Mouse (Mus musculus) hindbrain, embryonic 11.5 days (tissue): ENCODE results near the gene Gm49333. TPM values are rescaled to one million over a fixed set of nuclear protein-coding genes. Genes with fewer than 3 reads are reported as not detected.

Source experiments
- ATAC-seq: fragments of 200-750 bp; cut with Nextera tagmentation; 2 replicates; pipeline ENCODE4 v1.8.0; 2017; ENCODE audit warnings: mild to moderate bottlenecking, moderate TSS enrichment, moderate library complexity; ENCODE audit not compliant: low FRiP score
- DNase-seq: peaks from one replicate; pipeline ENCODE4 v3.0.0-alpha.2; 2015; ENCODE audit warnings: low spot score
- H3K27ac ChIP-seq: fragments of 300-500 bp; sonication (generic); 2 replicates; pipeline ENCODE4 v1.5.1; 2014; ENCODE audit warnings: mild to moderate bottlenecking, low read depth, low read length
- H3K27me3 ChIP-seq: fragments of 300-500 bp; sonication (generic); 2 replicates; pipeline ENCODE4 v1.6.1; 2014; ENCODE audit warnings: mild to moderate bottlenecking, low read length, moderate library complexity, mixed read lengths; ENCODE audit not compliant: control insufficient read depth, insufficient read depth
- H3K36me3 ChIP-seq: fragments of 300-500 bp; sonication (generic); 2 replicates; pipeline ENCODE4 v1.6.1; 2014; ENCODE audit warnings: mild to moderate bottlenecking, low read length, moderate library complexity, mixed read lengths; ENCODE audit not compliant: control insufficient read depth, insufficient read depth
- H3K4me1 ChIP-seq: fragments of 300-500 bp; sonication (generic); replicated peaks from 2 replicates; pipeline ENCODE4 v1.6.1; 2014; ENCODE audit warnings: low read length, mixed read lengths; ENCODE audit not compliant: control insufficient read depth, insufficient read depth
- H3K4me2 ChIP-seq: fragments of 300-500 bp; sonication (generic); replicated peaks from 2 replicates; pipeline ENCODE4 v1.6.1; 2014; ENCODE audit warnings: mild to moderate bottlenecking, low read depth, low read length
- H3K4me3 ChIP-seq: fragments of 300-500 bp; sonication (generic); 2 replicates; pipeline ENCODE4 v1.5.1; 2014; ENCODE audit warnings: low read depth, low read length
- H3K9ac ChIP-seq: fragments of 300-500 bp; sonication (generic); 2 replicates; pipeline ENCODE4 v1.6.1; 2014; ENCODE audit warnings: low read depth, low read length
- H3K9me3 ChIP-seq: fragments of 300-500 bp; sonication (generic); 2 replicates; pipeline ENCODE4 v1.6.1; 2016; ENCODE audit warnings: low read length; ENCODE audit not compliant: control insufficient read depth
- WGBS: fragments of 180-500 bp; shearing (Covaris S2); extraction: QIAGEN DNeasy Blood & Tissue Kit; methylation state at CpG from one replicate; pipeline ENCODE4 v1.1.7; 2014; 5-methylcytosine and 5-hydroxymethylcytosine counted together
- polyA plus RNA-seq: library from polyadenylated mRNA; unstranded; fragments of >200 nt; fragmentation: Nextera tagmentation; extraction: Ambion mirVana; gene quantifications from 2 replicates; pipeline ENCODE4 v1.2.1, GENCODE M21; 2014

Gene Gm49333
- polyA plus RNA-seq: not detected in 2 replicates

GRCm38 (mm10) chr16:20611357-20612227 is at the start of gene Gm49333, which contains the start of the genes Eef1akmt4 and Alg3:
Gene Gm49333, plus strand, starts transcription at chr16:20611610.
Gene Eef1akmt4, plus strand, starts transcription at chr16:20611593.
Gene Alg3, minus strand, starts transcription at chr16:20611735.
- H3K27me3 ChIP-seq: no peaks in the 10 kb centered on the region
- no peaks in the 10 kb centered on the region for H3K4me1 ChIP-seq
- DNase-seq (peak; percentile 91), ATAC-seq (peak; percentile 94)
- peak within 1 kb of the TSS; percentile 95 for H3K9ac ChIP-seq
- no peaks in the 10 kb centered on the region for H3K9me3 ChIP-seq
- peak within 1 kb of the TSS; percentile 80 for H3K4me3 ChIP-seq
- peaks cover 3% of the 10 kb centered on the region; the same call in 1 of the 2 replicates for H3K36me3 ChIP-seq
- WGBS: 3% methylated on average over 41 of the region's 41 CpGs
- peak within 1 kb of the TSS; percentile 82 for H3K27ac ChIP-seq
- peak within 1 kb of the TSS; percentile 73 for H3K4me2 ChIP-seq

DNA sequence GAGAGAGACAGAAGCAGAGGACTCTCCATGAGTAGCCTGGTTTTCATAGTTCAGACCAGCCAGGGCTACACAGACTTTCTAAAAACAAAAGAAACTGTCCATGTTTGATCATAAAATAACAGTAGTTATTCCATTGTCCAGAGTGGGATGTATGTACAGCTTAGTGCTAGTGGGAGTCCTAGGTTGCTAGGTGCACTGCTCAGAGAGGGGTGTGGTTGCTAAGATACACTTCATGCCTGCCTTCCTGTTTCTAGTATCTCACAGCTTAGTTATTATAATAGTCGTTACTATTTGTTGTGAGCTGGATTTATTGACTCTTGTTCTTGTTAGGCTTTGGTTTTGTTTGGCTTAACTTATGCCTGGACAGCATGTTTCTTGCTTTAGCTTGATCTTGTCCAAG is 46.3 kb upstream of the Gm49333 start:
- 73% methylated on average over 1 of the region's 1 CpGs for WGBS
- no peaks in the 10 kb centered on the region for H3K27me3 ChIP-seq
- no peak overlapping the region for H3K4me2 ChIP-seq
- no peaks in the 10 kb centered on the region for H3K4me1 ChIP-seq
- no peak for DNase-seq
- peaks cover 4% of the 10 kb centered on the region; the same call in 1 of the 2 replicates for H3K36me3 ChIP-seq
- no peak overlapping the region for H3K9ac ChIP-seq
- no peak overlapping the region for H3K27ac ChIP-seq
- H3K9me3 ChIP-seq: no peaks in the 10 kb centered on the region
- no peak for ATAC-seq
- no peak overlapping the region for H3K4me3 ChIP-seq

DNA sequence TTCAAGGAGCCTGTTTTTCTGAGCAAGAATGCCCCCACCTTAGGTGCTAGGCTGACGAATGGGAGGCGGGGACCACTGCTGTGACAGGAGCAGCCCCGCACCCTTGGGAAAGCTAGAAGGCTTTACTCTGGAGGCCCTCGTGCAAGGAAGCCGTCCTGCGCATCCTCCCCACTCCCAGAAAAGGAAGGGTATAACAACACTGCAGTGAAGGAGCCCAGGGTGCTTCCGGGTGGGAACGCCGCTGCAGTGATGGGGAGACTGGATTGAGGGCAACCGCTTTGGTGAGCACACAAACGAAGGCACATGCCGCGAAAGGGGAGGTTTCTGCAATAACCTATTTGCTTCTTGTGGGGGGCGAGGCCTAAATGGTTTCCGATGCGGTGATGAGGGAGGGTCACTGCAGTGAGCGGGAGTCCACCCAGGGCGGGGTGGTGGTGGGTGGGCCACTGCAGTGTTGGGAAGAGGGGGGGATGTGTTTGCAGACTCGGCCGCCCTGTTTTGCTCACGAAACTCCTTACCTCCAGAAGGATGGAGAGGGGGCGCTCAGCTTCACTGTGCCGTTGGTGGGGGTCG is 22.0 kb upstream of the Gm49333 start, which contains the start of gene Vwa5b2:
Gene Vwa5b2 (plus strand): TSS at position 106 of the 573 bp plus-strand sequence.
- peak within 1 kb of the TSS; percentile 40 for H3K9ac ChIP-seq
- H3K4me2 ChIP-seq: peak within 1 kb of the TSS; percentile 74
- H3K4me1 ChIP-seq: peaks cover 10% of the 10 kb centered on the region
- peak within 1 kb of the TSS; percentile 49 for H3K4me3 ChIP-seq
- WGBS: under 1% methylated on average over 22 of the region's 24 CpGs
- H3K9me3 ChIP-seq: no peaks in the 10 kb centered on the region
- H3K27ac ChIP-seq: no peak within 1 kb of the TSS
- peaks cover 50% of the 10 kb centered on the region for H3K27me3 ChIP-seq
- DNase-seq (peak; percentile 58), ATAC-seq (peak; percentile 40)
- no peaks in the 10 kb centered on the region for H3K36me3 ChIP-seq

DNA sequence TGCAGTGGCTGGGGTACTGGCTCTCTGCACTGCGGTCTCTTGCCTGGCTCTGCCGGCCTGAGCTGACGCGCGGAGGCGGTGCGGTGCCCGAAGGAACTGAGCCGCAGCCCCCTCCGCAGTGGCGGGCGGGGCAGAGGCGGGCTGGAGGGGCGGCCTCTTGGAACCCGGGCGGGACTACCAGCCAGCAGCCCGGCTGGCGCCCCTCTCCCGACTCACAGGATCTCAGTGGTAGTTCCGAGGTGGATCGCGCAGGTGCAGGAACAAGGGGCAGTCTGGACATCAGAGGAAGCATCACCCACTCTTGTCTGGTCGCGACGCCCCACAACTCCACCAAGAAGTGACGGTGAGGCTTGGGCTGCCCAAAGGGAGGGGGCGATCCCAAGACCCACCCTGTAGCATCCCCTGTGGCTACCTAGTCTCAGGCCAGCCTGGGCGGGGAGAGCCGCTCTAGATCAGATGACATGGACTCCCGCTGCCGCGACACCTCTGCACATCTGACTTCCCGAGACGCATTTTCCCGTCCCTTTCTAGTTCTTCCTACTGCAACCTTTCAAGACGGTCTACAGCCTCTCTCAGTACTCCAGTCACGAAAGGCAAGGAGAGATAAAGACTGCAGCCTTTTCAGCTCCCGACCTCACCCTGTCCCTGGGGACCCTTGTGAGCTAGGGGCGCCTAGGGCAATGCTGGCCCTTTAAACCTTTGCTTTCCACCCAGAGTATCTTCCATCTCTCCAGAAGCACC is 21.3 kb upstream of the Gm49333 start:
- Histone ChIP-seq H3K4me3 (peak overlapping the region; percentile 49), H3K27me3 (peaks cover 50% of the 10 kb centered on the region), H3K9me3 (no peaks in the 10 kb centered on the region), H3K9ac (peak overlapping the region; percentile 40; the same call in 1 of the 2 replicates), H3K4me2 (peak overlapping the region; percentile 74), H3K4me1 (peaks cover 10% of the 10 kb centered on the region), H3K36me3 (no peaks in the 10 kb centered on the region), H3K27ac (no peak overlapping the region)
- ATAC-seq (peak; percentile 82; the same call in 1 of the 2 replicates), DNase-seq (peak; percentile 72)
- WGBS: under 1% methylated on average over 35 of the region's 39 CpGs

DNA sequence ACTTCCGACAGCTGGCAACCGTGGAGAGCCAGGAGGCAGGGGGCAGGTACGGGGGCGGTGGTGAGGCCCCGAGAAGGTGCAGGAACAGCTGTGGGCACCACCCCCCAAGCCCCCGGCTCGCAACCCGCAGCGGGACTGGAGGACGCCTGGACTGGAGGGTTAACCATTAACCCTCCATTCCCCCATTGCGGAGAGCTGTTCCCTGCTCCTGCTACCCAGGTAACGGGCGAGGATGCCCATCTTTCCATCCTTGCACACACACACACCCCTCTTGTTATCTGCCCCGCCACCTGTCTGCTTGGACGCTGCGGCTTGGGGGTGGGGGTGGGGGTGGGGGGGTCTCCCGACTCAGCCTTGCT is 20.8 kb upstream of the Gm49333 start:
- H3K4me2 ChIP-seq: peak overlapping the region; percentile 74
- peak overlapping the region; percentile 49 for H3K4me3 ChIP-seq
- 3% methylated on average over 17 of the region's 17 CpGs for whole genome bisulfite sequencing
- no peak overlapping the region for H3K27ac ChIP-seq
- H3K27me3 ChIP-seq: peaks cover 52% of the 10 kb centered on the region
- ATAC-seq (peak; percentile 31; the same call in 1 of the 2 replicates), DNase-seq (no peak)
- peaks cover 10% of the 10 kb centered on the region for H3K4me1 ChIP-seq
- peak overlapping the region; percentile 40; the same call in 1 of the 2 replicates for H3K9ac ChIP-seq
- H3K9me3 ChIP-seq: no peaks in the 10 kb centered on the region
- H3K36me3 ChIP-seq: no peaks in the 10 kb centered on the region

DNA sequence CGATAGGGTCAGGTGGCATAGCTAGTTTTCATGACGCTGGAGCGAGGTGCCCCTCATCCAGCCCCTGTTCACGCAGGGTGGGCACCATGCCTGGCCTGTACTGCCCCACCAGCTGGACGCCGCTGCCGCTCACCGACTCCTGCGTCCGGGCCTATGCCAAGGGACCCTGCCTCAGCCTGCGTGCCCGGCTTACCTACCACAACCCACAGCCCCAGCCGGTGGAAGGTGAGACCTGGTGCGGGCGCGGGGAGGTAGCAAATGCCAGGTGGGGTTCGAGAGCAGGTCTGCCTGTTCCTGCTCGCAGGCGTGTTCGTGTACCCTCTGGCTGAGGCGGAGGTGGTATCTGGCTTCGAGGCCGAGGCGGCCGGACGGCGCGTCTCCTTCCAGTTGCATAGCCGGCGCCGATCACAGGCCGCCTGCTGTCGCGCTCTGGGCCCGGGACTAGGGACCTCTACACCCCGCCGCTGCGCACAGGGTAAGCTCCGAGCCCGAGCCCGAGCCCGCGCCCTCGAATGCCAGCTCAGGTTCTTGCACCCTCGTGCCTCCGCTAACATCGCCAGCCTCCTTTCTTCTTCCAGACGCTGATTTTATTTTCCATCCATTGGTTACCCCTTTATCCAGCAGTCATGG is 20.2 kb upstream of the Gm49333 start:
- Histone ChIP-seq H3K4me1 (peaks cover 10% of the 10 kb centered on the region), H3K27me3 (peaks cover 52% of the 10 kb centered on the region), H3K9me3 (no peaks in the 10 kb centered on the region), H3K36me3 (no peaks in the 10 kb centered on the region), H3K4me3 (peak overlapping the region; percentile 49), H3K4me2 (peak overlapping the region; percentile 14; the same call in 1 of the 2 replicates), H3K27ac (no peak overlapping the region), H3K9ac (peak overlapping the region; percentile 4; the same call in 1 of the 2 replicates)
- peak; percentile 46 for DNase-seq
- WGBS: 4% methylated on average over 48 of the region's 48 CpGs
- no peak for ATAC-seq

DNA sequence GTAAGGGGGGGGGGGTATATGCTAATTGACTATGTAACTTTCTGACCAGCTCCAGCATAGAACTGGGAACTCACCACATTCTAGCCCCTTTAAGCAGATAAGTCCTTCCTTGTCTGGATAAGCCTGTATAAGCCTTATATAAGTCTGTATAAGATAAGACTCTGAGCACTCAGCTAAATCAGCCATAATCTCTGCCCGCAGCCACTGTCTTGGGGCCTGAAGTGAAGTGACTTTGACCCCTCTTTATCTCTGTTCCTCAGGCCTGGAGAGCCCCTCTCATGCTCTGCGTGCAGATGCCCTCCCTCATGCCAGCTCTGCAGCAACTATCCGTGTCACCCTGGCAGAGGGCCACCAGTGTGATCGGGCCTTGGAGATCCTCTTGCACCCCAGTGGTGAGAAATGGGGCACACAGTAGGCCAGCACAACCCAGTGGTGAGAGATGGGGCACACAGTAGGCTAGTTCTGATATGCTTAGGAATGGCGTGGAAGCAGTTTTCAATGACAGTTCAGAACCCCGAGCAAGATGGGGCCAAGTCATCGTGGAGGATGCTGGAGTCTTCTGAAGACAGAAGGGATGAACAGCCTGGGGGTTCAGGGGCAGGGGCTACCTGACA is 16.2 kb upstream of the Gm49333 start:
- Histone ChIP-seq H3K9me3 (no peaks in the 10 kb centered on the region), H3K4me2 (no peak overlapping the region), H3K9ac (no peak overlapping the region), H3K4me1 (peaks cover 4% of the 10 kb centered on the region), H3K27me3 (peaks cover 35% of the 10 kb centered on the region), H3K4me3 (no peak overlapping the region), H3K27ac (no peak overlapping the region), H3K36me3 (no peaks in the 10 kb centered on the region)
- no peak for ATAC-seq
- DNase-seq: no peak
- WGBS: 86% methylated on average over 7 of the region's 7 CpGs
